Mouse (Mus musculus): ENCODE data around the gene Gm20388. TPM values are rescaled to one million over a fixed set of nuclear protein-coding genes. Genes with fewer than 3 reads are reported as not detected.

Gene Gm20388
- polyA plus RNA-seq, 1 experiment from 2014 or later, result not detected

GRCm38 (mm10) chr8:122661138-122661537, 2750.5 kb downstream of the Gm20388 start:
- H3K27ac ChIP-seq (replicated peaks), result 0 out of 2 replicates have a peak overlapping the region, but pooled peaks have one; percentile 24
- WGBS, result 16% methylated on average over 7 of the region's 7 CpGs

GRCm38 (mm10) chr8:122661894-122662293, 2751.3 kb downstream of the Gm20388 start:
- TF ChIP-seq EP300 (optimal IDR thresholded peaks at IDR 0.05), result no peak
- TF ChIP-seq CTCF (IDR thresholded peaks at IDR 0.05; ENCODE audit: low read depth), result no peak
- H3K27ac ChIP-seq (replicated peaks), result no peak overlapping the region
- no peak for DNase-seq (ENCODE audit: low spot score)
- no peak overlapping the region for H3K4me3 ChIP-seq (ENCODE audit: low read depth, low read length)
- H3K4me1 ChIP-seq (replicated peaks; ENCODE audit: control insufficient read depth, insufficient read depth), result peaks cover 11% of the 10 kb centered on the region
- H3K27me3 ChIP-seq (ENCODE audit: control insufficient read depth, insufficient read depth, low read length), result no peaks in the 10 kb centered on the region
- no peaks in the 10 kb centered on the region for H3K36me3 ChIP-seq (ENCODE audit: control insufficient read depth, insufficient read depth, low read length)
- no peak overlapping the region for H3K9ac ChIP-seq (ENCODE audit: low read length)
- ATAC-seq (ENCODE audit: low FRiP score, low TSS enrichment), result no peak
- H3K4me2 ChIP-seq (replicated peaks; ENCODE audit: low read depth), result no peak overlapping the region
- 67% methylated on average over 2 of the region's 2 CpGs for WGBS
- H3K9me3 ChIP-seq (ENCODE audit: control insufficient read depth, low read length), result no peaks in the 10 kb centered on the region

More at GRCm38 (mm10) chr8:122661138-122661537, 2750.5 kb downstream of the Gm20388 start:
- Histone ChIP-seq H3K9me3 (ENCODE audit: control insufficient read depth, low read length) (no peaks in the 10 kb centered on the region), H3K27me3 (ENCODE audit: control insufficient read depth, insufficient read depth, low read length) (no peaks in the 10 kb centered on the region), H3K4me1 (replicated peaks; ENCODE audit: control insufficient read depth, insufficient read depth) (peaks cover 7% of the 10 kb centered on the region; the same call in 1 of the 2 replicates), H3K4me3 (ENCODE audit: low read depth, low read length) (no peak overlapping the region), H3K36me3 (ENCODE audit: control insufficient read depth, insufficient read depth, low read length) (no peaks in the 10 kb centered on the region), H3K9ac (ENCODE audit: low read length) (no peak overlapping the region), H3K4me2 (replicated peaks; ENCODE audit: low read depth) (0 out of 2 replicates have a peak overlapping the region, but pooled peaks have one; percentile 20)
- ATAC-seq (ENCODE audit: low FRiP score, low TSS enrichment) (peak; percentile 64; the same call in 1 of the 2 replicates), DNase-seq (ENCODE audit: low spot score) (peak; percentile 57)
- TF ChIP-seq CTCF (IDR thresholded peaks at IDR 0.05; ENCODE audit: low read depth), result peak; percentile 16; the same call in 1 of the 2 replicates
- no peak for TF ChIP-seq EP300 (optimal IDR thresholded peaks at IDR 0.05)

GRCm38 (mm10) chr8:122663106-122663505, 2752.5 kb downstream of the Gm20388 start:
- Histone ChIP-seq H3K27ac (replicated peaks) (no peak overlapping the region), H3K9ac (ENCODE audit: low read length) (no peak overlapping the region), H3K27me3 (ENCODE audit: control insufficient read depth, insufficient read depth, low read length) (no peaks in the 10 kb centered on the region), H3K36me3 (ENCODE audit: control insufficient read depth, insufficient read depth, low read length) (no peaks in the 10 kb centered on the region), H3K4me3 (ENCODE audit: low read depth, low read length) (no peak overlapping the region), H3K4me1 (replicated peaks; ENCODE audit: control insufficient read depth, insufficient read depth) (peaks cover 11% of the 10 kb centered on the region), H3K4me2 (replicated peaks; ENCODE audit: low read depth) (no peak overlapping the region), H3K9me3 (ENCODE audit: control insufficient read depth, low read length) (no peaks in the 10 kb centered on the region)
- TF ChIP-seq CTCF (IDR thresholded peaks at IDR 0.05; ENCODE audit: low read depth) (no peak), EP300 (optimal IDR thresholded peaks at IDR 0.05) (no peak)
- DNase-seq (ENCODE audit: low spot score) (no peak), ATAC-seq (ENCODE audit: low FRiP score, low TSS enrichment) (no peak)
- WGBS, result 62% methylated on average over 3 of the region's 3 CpGs

- Histone ChIP-seq H3K27ac (replicated peaks) (no peak overlapping the region), H3K27me3 (ENCODE audit: control insufficient read depth, insufficient read depth, low read length) (no peaks in the 10 kb centered on the region)
Observed at GRCm38 (mm10) chr8:122663670-122664069, 2753.0 kb downstream of the Gm20388 start.

GRCm38 (mm10) chr8:122665221-122665620, 2754.6 kb downstream of the Gm20388 start:
- Histone ChIP-seq H3K27ac (replicated peaks) (no peak overlapping the region; the same call in 1 of the 2 replicates), H3K9me3 (ENCODE audit: control insufficient read depth, low read length) (no peaks in the 10 kb centered on the region), H3K9ac (ENCODE audit: low read length) (no peak overlapping the region), H3K27me3 (ENCODE audit: control insufficient read depth, insufficient read depth, low read length) (no peaks in the 10 kb centered on the region), H3K4me1 (replicated peaks; ENCODE audit: control insufficient read depth, insufficient read depth) (peaks cover 11% of the 10 kb centered on the region), H3K4me2 (replicated peaks; ENCODE audit: low read depth) (no peak overlapping the region), H3K36me3 (ENCODE audit: control insufficient read depth, insufficient read depth, low read length) (no peaks in the 10 kb centered on the region), H3K4me3 (ENCODE audit: low read depth, low read length) (no peak overlapping the region)
- ATAC-seq (ENCODE audit: low FRiP score, low TSS enrichment) (0 out of 2 replicates have a peak, but pooled peaks have one; percentile 16), DNase-seq (ENCODE audit: low spot score) (no peak)
- 54% methylated on average over 8 of the region's 8 CpGs for WGBS
- TF ChIP-seq CTCF (IDR thresholded peaks at IDR 0.05; ENCODE audit: low read depth) (no peak; the same call in 1 of the 2 replicates), EP300 (optimal IDR thresholded peaks at IDR 0.05) (no peak)

More at GRCm38 (mm10) chr8:122663670-122664069, 2753.0 kb downstream of the Gm20388 start:
- WGBS, result 69% methylated on average over 5 of the region's 5 CpGs
- no peak for ATAC-seq (ENCODE audit: low FRiP score, low TSS enrichment)
- no peak for DNase-seq (ENCODE audit: low spot score)
- no peak overlapping the region for H3K4me2 ChIP-seq (replicated peaks; ENCODE audit: low read depth)
- TF ChIP-seq CTCF (IDR thresholded peaks at IDR 0.05; ENCODE audit: low read depth) (no peak), EP300 (optimal IDR thresholded peaks at IDR 0.05) (no peak)
- no peak overlapping the region for H3K9ac ChIP-seq (ENCODE audit: low read length)
- H3K36me3 ChIP-seq (ENCODE audit: control insufficient read depth, insufficient read depth, low read length), result no peaks in the 10 kb centered on the region
- H3K9me3 ChIP-seq (ENCODE audit: control insufficient read depth, low read length), result no peaks in the 10 kb centered on the region
- H3K4me3 ChIP-seq (ENCODE audit: low read depth, low read length), result no peak overlapping the region
- peaks cover 11% of the 10 kb centered on the region for H3K4me1 ChIP-seq (replicated peaks; ENCODE audit: control insufficient read depth, insufficient read depth)

DNA sequence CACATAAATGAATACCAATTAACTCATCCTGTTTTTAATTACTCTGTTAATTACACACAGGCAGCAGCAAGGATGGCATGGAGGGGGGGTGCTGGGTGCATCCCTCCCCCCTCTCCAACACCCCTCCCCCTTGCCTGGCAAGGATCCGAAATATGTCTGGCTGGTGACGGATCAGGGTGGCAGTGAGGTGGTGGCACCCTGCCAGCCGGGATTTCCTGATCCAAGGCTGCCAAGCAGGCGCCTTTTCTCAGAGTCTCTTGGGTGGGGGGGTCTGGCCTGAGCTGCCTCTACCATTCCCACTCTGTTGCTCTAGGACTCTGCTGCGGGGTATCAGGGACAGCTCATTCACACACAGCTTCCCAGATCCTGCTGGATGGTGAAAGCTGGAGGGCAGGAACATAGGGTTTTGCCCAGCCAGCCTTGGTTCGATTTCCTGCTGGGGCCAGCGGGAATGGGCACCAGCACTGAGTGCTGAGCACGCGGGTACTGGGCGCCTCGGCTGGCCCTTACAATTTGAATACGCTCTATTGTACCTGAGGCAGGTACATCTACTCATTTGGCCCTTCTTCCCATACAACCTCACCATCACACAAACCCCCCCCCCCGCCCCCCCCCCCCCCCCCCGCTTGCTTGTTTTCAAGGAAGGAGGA, 2755.2 kb downstream of the Gm20388 start:
- H3K27ac ChIP-seq (replicated peaks), result peak overlapping the region; percentile 30; the same call in 1 of the 2 replicates
- peaks cover 11% of the 10 kb centered on the region for H3K4me1 ChIP-seq (replicated peaks; ENCODE audit: control insufficient read depth, insufficient read depth)
- H3K9me3 ChIP-seq (ENCODE audit: control insufficient read depth, low read length), result no peaks in the 10 kb centered on the region
- 47% methylated on average over 12 of the region's 14 CpGs for WGBS
- H3K9ac ChIP-seq (ENCODE audit: low read length), result no peak overlapping the region
- no peak overlapping the region for H3K4me2 ChIP-seq (replicated peaks; ENCODE audit: low read depth)
- H3K36me3 ChIP-seq (ENCODE audit: control insufficient read depth, insufficient read depth, low read length), result no peaks in the 10 kb centered on the region
- TF ChIP-seq CTCF (IDR thresholded peaks at IDR 0.05; ENCODE audit: low read depth), result no peak
- no peak for TF ChIP-seq EP300 (optimal IDR thresholded peaks at IDR 0.05)
- no peaks in the 10 kb centered on the region for H3K27me3 ChIP-seq (ENCODE audit: control insufficient read depth, insufficient read depth, low read length)
- no peak overlapping the region for H3K4me3 ChIP-seq (ENCODE audit: low read depth, low read length)
- DNase-seq (ENCODE audit: low spot score) (peak; percentile 38), ATAC-seq (ENCODE audit: low FRiP score, low TSS enrichment) (no peak)
